Mouse (Mus musculus) cerebellum, postnatal 36 days (tissue): ENCODE results near the gene Gskip.

Source experiments
- DNase-seq, 2 experiments: peaks; one replicate each; pipeline ENCODE4 v3.0.0; 2021 to 2022; ENCODE audit warnings: mixed read lengths in 2 of 2

Gene Gskip

DNA sequence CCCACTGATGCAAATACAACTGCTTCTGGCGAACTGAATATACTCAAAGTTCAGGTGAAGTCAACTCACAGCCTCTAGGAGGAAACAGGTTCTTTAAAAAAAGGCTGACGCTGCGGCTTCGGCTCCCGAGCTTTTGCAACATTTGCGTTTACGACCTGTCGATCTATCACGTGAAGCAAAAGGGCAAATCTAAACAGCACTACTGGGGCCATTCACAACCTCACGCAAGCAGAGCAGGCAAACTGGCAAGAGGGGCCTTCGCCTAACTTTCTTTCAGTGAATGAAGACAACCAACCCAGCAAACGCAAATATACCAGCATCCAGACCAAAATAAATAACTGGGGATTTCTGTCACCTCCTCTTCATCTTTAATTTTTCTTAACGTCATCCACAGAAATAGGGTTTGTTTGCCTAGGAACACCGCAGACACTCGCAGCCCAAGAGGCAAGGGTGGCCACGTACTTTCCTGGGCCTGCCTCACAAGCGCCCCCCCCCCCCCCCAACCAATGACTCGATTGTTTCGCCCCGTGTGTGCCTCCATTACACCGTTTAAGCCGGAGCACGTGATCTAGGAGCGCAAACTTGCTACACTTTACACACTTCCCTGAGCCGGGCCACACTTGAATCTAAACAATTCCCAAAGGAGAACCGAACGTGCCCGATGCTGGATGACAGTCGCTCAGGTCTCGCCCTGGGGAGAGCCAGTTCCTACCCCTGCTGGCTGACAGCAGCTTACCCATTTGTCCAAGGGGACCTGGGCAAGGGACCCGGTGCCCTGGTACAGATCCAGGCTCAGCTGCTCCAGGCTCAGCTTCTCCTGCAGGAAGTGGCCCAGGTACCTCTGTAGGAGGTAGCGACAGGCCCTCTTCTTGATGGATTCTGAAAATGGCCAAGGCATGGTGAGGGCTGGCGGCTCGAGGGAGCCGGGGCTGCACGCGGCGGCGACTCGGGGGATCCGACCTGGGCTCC lies at the start of gene Gskip:
Gskip (plus strand) TSS at position 897 of the 969 bp plus-strand sequence.
- DNase-seq: peak; percentile 37 to 41

DNA sequence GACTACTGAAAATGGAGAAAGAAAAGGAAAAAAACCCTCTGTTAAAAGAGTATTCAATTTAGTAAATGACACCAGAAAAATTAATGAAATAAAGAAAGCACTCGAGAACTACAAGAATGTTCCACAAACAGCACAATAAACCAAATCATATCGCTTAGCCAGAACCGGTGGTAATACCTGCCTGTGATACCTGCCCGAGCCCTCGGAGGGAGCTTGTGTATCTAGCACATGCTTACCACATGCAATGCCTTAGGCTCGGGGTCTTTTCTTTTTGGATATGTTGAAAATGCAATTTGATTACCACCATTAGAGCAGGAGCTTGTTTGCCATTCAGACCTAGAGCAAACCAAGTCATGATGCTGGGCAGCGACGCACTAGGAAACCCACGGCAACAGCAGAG lies 48.1 kb upstream of the Gskip start:
- DNase-seq: no peak

GRCm38 (mm10) chr12:105637554-105637953 lies 47.1 kb upstream of the Gskip start:
- DNase-seq: no peak

DNA sequence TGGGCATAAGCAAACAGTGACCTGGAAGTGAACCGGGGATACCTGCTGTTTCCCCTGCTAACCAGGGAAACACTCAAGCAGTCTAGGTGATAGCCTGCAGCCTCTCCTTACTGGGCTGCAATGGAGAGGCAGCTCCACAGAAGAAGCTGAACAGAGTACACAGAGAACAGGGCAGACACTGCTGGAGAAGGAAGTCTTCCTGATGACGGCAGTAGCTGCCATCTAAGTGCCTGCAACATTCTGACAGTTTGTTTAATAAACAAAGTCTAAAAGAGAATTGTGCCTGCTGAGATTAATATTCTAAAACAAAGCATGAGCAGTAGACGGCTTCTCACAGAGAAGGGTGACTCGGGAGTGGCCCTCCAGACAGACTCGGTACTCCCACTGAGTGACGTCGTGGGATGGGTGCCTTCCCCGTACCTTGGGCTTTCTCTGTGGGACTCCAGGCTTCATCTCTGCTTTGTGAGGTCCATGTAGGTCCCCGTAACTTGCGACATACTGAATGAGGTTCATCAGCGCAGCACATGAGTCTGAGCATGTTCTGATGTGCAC lies 41.8 kb upstream of the Gskip start:
- no peak for DNase-seq

GRCm38 (mm10) chr12:105655850-105656249 lies 28.8 kb upstream of the Gskip start:
- DNase-seq: no peak

- no peak for DNase-seq
Observed at GRCm38 (mm10) chr12:105676274-105676673, 8.4 kb upstream of the Gskip start.

DNA sequence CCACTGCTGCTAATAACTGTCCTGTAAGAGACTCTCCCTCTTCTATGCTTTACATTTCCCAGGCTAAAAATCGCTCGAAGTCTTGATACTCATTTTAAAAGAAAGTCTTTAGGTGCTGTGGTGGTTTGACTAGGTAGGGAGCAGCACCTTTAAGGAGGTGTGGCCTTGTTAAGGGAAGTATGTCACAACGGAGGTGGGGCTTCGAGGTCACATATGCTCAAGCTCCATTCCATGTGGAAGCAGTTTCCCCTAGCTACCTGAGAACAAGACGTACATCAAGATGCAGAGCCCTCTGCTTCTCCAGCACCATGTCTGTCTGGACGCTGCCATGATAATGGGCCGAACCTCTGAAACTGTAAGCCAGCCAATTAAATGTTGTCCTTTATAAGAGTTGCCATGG lies 6.4 kb upstream of the Gskip start:
- no peak for DNase-seq

DNA sequence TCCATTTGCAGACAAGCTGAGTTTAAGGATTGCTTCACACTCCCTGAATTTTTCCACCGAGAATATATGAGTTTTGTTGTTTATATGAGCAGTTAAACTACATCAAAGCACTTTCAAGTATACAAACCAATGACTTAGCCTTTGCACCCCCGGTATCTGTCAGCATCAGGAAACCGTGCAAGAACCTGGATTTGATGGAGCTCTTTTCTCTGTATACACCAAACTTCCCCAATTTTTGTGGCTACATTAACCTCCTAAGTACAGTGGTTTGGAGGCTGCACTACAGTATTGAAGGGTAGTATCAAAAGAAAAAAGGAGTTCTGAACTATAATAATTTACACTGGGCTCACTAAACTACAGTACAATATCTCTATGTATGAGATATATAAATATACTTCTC lies 5.9 kb upstream of the Gskip start:
- DNase-seq: no peak

DNA sequence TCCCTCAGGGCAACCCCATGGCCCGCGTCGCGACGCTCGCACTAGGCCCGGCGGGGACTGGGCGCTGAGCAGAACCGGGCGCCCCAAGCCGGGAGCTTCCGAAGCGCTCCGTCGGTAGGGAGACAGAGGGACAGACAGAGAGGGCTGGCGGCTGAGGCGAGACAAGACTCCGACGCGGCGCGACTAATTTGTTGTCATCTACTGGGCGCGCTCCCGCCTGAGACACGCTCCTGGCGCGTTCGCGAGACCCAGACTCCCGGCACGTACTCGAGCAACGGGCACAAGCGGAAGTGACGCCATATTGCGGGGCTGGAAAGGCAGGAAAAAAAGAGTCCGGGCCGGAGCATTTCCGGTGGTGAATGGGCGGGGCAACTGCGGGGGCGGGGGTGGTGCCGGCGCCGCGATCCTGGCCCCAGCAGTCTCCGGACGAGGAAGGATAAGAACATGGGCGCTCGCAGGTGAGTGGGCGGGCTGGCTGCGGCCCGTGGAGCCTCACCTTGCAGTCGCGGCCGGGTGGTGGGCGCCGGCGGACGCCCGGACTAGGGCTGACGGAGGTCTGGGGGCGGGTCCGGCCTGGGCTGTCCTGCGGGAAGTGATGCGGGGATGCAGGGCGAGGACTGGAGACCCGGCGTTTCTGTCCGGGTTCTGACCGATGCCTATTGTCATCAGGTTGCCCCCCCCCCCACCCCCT lies 517 bp downstream of the Gskip start, which contains the start of gene Atg2b:
Atg2b (minus strand) TSS at position 211 of the 691 bp plus-strand sequence.
- peak; percentile 96 to 97 for DNase-seq

- no peak for DNase-seq
Observed at GRCm38 (mm10) chr12:105686791-105687190, 2.2 kb downstream of the Gskip start.

DNA sequence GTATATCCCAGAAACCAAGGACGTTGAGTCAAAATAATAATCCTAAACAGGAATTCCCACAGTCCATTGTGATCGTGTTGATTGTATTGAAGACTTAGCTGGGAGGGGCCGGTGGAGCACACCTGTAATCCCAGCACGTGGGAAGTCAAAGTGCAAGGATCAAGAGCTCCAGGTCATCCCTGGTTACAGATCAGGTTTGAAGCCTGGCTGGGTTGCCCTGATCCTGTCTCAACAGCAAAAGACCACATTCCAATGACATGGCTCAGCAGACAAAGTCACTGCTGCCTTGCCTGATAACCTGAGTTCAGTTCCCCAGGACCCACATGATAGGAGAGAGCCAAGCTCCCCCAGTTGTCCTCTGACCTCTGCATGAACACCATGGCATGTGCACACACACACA lies 2.8 kb downstream of the Gskip start:
- no peak for DNase-seq

DNA sequence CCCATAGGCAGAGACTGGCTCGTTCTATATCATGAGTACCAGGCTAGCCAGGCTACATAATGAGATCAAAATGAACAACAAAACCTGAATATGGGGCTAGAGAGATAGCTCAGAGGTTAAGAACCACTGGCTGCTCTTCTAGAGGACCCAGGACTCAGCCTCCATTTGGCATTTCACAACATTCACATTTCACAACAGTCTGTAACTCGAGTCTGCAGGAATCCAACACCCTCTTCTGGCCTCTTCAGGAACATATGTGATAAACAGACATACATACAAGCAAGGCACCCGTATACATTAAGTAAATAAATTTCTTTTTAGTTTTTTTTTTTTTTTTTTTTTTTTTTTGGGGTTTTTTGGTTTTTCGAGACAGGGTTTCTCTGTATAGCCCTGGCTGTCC lies 3.9 kb downstream of the Gskip start:
- no peak for DNase-seq

GRCm38 (mm10) chr12:105689435-105689834 lies 4.8 kb downstream of the Gskip start:
- no peak for DNase-seq

GRCm38 (mm10) chr12:105694021-105694420 lies 9.4 kb downstream of the Gskip start:
- DNase-seq: peak; percentile 15 to 25

DNA sequence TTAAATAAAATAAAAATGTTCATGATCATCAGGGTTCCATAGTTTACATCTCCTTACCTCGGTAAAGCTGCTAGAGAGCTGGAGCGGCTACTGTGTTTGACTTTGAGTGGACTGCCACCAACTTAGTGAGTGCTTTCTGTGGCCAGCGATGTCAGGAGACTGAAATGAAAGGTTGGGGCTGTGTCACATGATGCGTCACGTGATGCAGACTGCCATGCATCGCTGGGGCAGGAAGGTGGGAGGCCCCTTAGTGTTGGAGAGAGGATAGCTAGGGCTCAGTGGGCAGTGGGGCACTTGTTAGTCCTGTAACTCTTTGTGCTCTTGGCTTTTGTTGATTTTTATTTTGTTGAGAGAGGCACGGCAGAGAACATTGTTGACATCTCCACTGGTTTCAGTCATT lies 11.2 kb downstream of the Gskip start:
- DNase-seq: no peak

DNA sequence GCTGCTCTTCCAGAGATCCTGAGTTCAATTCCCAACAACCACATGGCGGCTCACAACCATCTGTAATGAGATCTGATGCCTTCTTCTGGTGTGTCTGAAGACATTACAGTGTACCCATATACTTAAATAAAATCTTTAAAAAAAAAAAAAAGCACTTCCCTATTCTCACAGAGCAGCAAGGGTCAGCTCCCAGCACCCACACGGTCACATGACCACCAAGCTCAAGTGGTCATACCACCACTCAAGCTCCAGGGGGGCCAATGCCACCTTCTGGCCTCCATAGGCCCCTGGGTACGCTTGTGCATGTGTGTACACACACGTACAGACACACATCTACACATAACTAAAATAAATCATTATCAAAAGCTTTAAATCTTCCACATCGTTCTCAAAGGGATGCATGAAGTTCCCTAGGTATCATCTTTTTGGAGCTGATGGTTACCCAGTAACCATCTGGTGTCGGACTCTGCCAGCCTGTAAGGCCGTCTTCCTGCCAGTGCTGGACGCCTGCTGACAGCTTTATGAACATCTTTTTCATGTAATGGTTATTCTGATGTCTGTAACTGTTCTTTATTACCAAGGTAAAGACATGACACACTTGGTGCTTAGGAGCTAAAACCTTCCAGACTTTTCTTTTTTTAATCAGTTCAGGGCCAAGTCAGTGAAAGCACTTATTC lies 12.6 kb downstream of the Gskip start:
- peak; percentile 27 to 42 for DNase-seq

- DNase-seq: no peak
Observed at GRCm38 (mm10) chr12:105700433-105700832, 15.8 kb downstream of the Gskip start.

GRCm38 (mm10) chr12:105705799-105706487 lies 21.3 kb downstream of the Gskip start, which contains the start of gene Ak7:
Gene Ak7 (plus strand): TSS chr12:105705976.
- no peak for DNase-seq

DNA sequence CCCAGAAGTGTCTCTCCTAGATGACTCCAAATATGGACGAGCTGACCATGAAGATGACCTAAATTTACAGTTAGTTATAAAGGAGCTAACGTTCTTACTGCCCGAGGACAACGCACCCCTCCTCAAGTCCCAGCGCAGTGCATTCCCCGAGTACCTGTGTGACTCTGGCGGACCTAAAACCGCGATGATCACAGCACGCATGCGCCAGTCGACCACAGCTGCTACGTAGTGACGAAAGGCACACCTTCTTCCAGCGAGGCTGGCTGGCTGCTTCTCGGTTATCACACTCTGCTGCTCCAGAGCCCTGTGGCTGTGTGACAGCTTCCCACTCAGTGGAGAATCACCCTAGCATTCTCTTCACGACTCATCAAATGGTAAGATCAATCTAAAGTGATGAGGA lies 34.0 kb downstream of the Gskip start:
- peak; percentile 55 to 61 for DNase-seq

DNA sequence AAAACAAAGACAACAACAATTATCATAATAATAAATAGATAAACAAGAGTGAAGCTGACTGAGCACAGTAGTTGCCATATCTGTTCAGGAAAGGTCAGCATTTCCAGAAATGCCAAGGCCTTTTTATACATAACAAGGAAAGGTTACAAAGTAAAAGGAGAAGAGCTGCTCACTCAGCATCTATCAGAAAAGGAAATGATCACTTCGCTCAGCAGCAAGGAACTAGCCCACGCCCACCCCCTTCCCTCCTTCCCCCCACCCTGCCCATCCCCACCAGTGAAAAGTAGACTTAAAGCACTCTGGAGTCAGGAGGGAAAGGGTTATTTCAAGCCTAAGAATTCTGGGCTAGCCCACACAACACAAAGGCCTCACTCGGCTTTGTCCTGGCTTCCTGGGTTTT lies 35.6 kb downstream of the Gskip start:
- DNase-seq: no peak

DNA sequence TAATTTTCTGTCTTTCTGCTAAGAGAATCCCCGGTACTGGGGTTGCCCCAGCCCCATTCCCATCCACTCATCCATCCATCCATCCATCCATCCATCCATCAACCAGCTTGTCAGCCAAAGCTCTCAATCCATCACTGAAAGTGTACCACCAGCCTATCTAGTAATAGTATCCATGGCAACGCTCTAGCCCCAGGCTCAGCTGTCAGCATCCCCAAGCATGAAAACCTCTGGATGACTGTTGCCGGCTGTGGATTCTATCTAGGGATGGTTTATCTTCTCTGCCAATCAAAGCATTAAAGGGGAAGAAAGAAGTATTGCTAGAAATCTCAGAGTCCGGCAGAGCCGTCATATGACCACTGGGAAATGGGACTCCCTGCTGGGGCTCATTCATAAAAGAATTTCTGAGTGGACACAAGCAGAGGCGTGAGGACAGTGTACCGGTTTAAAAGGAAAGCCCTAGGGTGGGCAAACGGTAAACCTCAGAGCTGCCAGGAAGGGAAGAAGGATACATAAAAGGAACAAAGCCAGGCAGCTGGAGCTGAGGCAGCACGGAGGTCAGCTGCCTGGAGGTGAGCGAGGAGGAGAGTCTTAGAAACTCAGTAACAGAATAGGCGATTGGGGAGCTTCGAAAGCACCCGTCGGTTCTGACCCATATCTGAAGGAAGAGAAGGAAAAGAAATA lies 37.0 kb downstream of the Gskip start:
- no peak for DNase-seq

GRCm38 (mm10) chr12:105722657-105723056 lies 38.0 kb downstream of the Gskip start:
- DNase-seq: peak in 1 of 2 experiments; percentile 33
